Mouse (Mus musculus): Measurements from ENCODE around the gene Ctr9. TPM values are rescaled to one million over a fixed set of nuclear protein-coding genes. Genes with fewer than 3 reads are reported as not detected.

Gene Ctr9
- polyA plus RNA-seq, 1 experiment from 2014 or later, result 33.3 TPM

- Histone ChIP-seq H3K36me3 (ENCODE audit: inconsistent target) (peaks cover 53% of the 10 kb centered on the region), H3K79me2 (ENCODE audit: inconsistent target) (no peaks in the 10 kb centered on the region), H3K27ac (no peak overlapping the region), H3K4me3 (ENCODE audit: inconsistent target) (no peak overlapping the region)
- WGBS (ENCODE audit: missing documents), result 97% methylated on average over 7 of the region's 7 CpGs
Measured at GRCm38 (mm10) chr7:111069439-111070166, 40.9 kb downstream of the Ctr9 start.

GRCm38 (mm10) chr7:111070167-111070496, 41.4 kb downstream of the Ctr9 start:
- no peaks in the 10 kb centered on the region for H3K79me2 ChIP-seq (ENCODE audit: inconsistent target)
- peaks cover 58% of the 10 kb centered on the region for H3K36me3 ChIP-seq (ENCODE audit: inconsistent target)
- no peak overlapping the region for H3K27ac ChIP-seq
- 100% methylated on average over 2 of the region's 2 CpGs for WGBS (ENCODE audit: missing documents)
- H3K4me3 ChIP-seq (ENCODE audit: inconsistent target), result no peak overlapping the region

GRCm38 (mm10) chr7:111072410-111072809, 43.7 kb downstream of the Ctr9 start:
- Histone ChIP-seq H3K36me3 (ENCODE audit: inconsistent target) (peaks cover 81% of the 10 kb centered on the region), H3K27ac (no peak overlapping the region), H3K4me3 (ENCODE audit: inconsistent target) (no peak overlapping the region), H3K79me2 (ENCODE audit: inconsistent target) (peaks cover 18% of the 10 kb centered on the region)
- 54% methylated on average over 4 of the region's 4 CpGs for WGBS (ENCODE audit: missing documents)

- Histone ChIP-seq H3K79me2 (ENCODE audit: inconsistent target) (peaks cover 47% of the 10 kb centered on the region), H3K36me3 (ENCODE audit: inconsistent target) (peaks cover 93% of the 10 kb centered on the region), H3K27ac (no peak overlapping the region), H3K4me3 (ENCODE audit: inconsistent target) (no peak overlapping the region)
- 100% methylated on average over 4 of the region's 4 CpGs for WGBS (ENCODE audit: missing documents)
Measured at GRCm38 (mm10) chr7:111075288-111075687, 46.5 kb downstream of the Ctr9 start.

- Histone ChIP-seq H3K4me3 (ENCODE audit: inconsistent target) (no peak overlapping the region), H3K27ac (no peak overlapping the region), H3K36me3 (ENCODE audit: inconsistent target) (peaks cover 76% of the 10 kb centered on the region), H3K79me2 (ENCODE audit: inconsistent target) (peaks cover 64% of the 10 kb centered on the region)
- 94% methylated on average over 4 of the region's 4 CpGs for WGBS (ENCODE audit: missing documents)
Measured at GRCm38 (mm10) chr7:111078271-111078670, 49.5 kb downstream of the Ctr9 start.

- H3K79me2 ChIP-seq (ENCODE audit: inconsistent target), result peaks cover 64% of the 10 kb centered on the region
- H3K36me3 ChIP-seq (ENCODE audit: inconsistent target), result peaks cover 58% of the 10 kb centered on the region
- 54% methylated on average over 8 of the region's 8 CpGs for WGBS (ENCODE audit: missing documents)
- no peak overlapping the region for H3K4me3 ChIP-seq (ENCODE audit: inconsistent target)
- H3K27ac ChIP-seq, result no peak overlapping the region
Measured at GRCm38 (mm10) chr7:111080026-111080425, 51.3 kb downstream of the Ctr9 start.

GRCm38 (mm10) chr7:111080876-111081275, 52.1 kb downstream of the Ctr9 start:
- 48% methylated on average over 3 of the region's 3 CpGs for WGBS (ENCODE audit: missing documents)

GRCm38 (mm10) chr7:111082043-111082821, 53.5 kb downstream of the Ctr9 start:
- peaks cover 36% of the 10 kb centered on the region for H3K36me3 ChIP-seq (ENCODE audit: inconsistent target)
- H3K4me3 ChIP-seq (ENCODE audit: inconsistent target), result peak overlapping the region; percentile 92
- peak overlapping the region; percentile 81 for H3K27ac ChIP-seq
- peaks cover 48% of the 10 kb centered on the region for H3K79me2 ChIP-seq (ENCODE audit: inconsistent target)
- under 1% methylated on average over 75 of the region's 83 CpGs for WGBS (ENCODE audit: missing documents)

More at GRCm38 (mm10) chr7:111080876-111081275, 52.1 kb downstream of the Ctr9 start:
- H3K4me3 ChIP-seq (ENCODE audit: inconsistent target), result peak overlapping the region; percentile 92
- peaks cover 50% of the 10 kb centered on the region for H3K36me3 ChIP-seq (ENCODE audit: inconsistent target)
- no peak overlapping the region for H3K27ac ChIP-seq
- peaks cover 60% of the 10 kb centered on the region for H3K79me2 ChIP-seq (ENCODE audit: inconsistent target)

- WGBS (ENCODE audit: missing documents), result 2% methylated on average over 61 of the region's 70 CpGs
- H3K4me3 ChIP-seq (ENCODE audit: inconsistent target), result peak within 1 kb of the TSS; percentile 92
- peaks cover 39% of the 10 kb centered on the region for H3K79me2 ChIP-seq (ENCODE audit: inconsistent target)
- peak within 1 kb of the TSS; percentile 81 for H3K27ac ChIP-seq
- H3K36me3 ChIP-seq (ENCODE audit: inconsistent target), result peaks cover 28% of the 10 kb centered on the region
Measured at GRCm38 (mm10) chr7:111082822-111083732, 54.3 kb downstream of the Ctr9 start, which contains the start of gene Eif4g2. Eif4g2 (minus strand) TSS chr7:111083030.

- Histone ChIP-seq H3K36me3 (ENCODE audit: inconsistent target) (peaks cover 21% of the 10 kb centered on the region), H3K27ac (peak overlapping the region; percentile 78), H3K4me3 (ENCODE audit: inconsistent target) (peak overlapping the region; percentile 46), H3K79me2 (ENCODE audit: inconsistent target) (peaks cover 33% of the 10 kb centered on the region)
- WGBS (ENCODE audit: missing documents), result 11% methylated on average over 4 of the region's 4 CpGs
Measured at GRCm38 (mm10) chr7:111083733-111084120, 55.0 kb downstream of the Ctr9 start.

GRCm38 (mm10) chr7:111084443-111084842, 55.7 kb downstream of the Ctr9 start:
- H3K79me2 ChIP-seq (ENCODE audit: inconsistent target), result peaks cover 26% of the 10 kb centered on the region
- H3K4me3 ChIP-seq (ENCODE audit: inconsistent target), result no peak overlapping the region
- H3K36me3 ChIP-seq (ENCODE audit: inconsistent target), result peaks cover 14% of the 10 kb centered on the region
- WGBS (ENCODE audit: missing documents), result 21% methylated on average over 2 of the region's 2 CpGs
- peak overlapping the region; percentile 78 for H3K27ac ChIP-seq

- Histone ChIP-seq H3K36me3 (ENCODE audit: inconsistent target) (peaks cover 8% of the 10 kb centered on the region; the same call in 1 of the 2 replicates), H3K4me3 (ENCODE audit: inconsistent target) (no peak overlapping the region), H3K79me2 (ENCODE audit: inconsistent target) (peaks cover 18% of the 10 kb centered on the region), H3K27ac (no peak overlapping the region)
Measured at GRCm38 (mm10) chr7:111085153-111085552, 56.4 kb downstream of the Ctr9 start.

GRCm38 (mm10) chr7:111095169-111095568, 66.4 kb downstream of the Ctr9 start:
- Histone ChIP-seq H3K27ac (no peak overlapping the region), H3K4me3 (ENCODE audit: inconsistent target) (no peak overlapping the region), H3K36me3 (ENCODE audit: inconsistent target) (no peaks in the 10 kb centered on the region), H3K79me2 (ENCODE audit: inconsistent target) (no peaks in the 10 kb centered on the region)
- 38% methylated on average over 2 of the region's 2 CpGs for WGBS (ENCODE audit: missing documents)

GRCm38 (mm10) chr7:111098196-111098595, 69.4 kb downstream of the Ctr9 start:
- no peak overlapping the region for H3K27ac ChIP-seq
- 89% methylated on average over 1 of the region's 1 CpGs for WGBS (ENCODE audit: missing documents)

More at GRCm38 (mm10) chr7:111098196-111098595, 69.4 kb downstream of the Ctr9 start:
- Histone ChIP-seq H3K79me2 (ENCODE audit: inconsistent target) (no peaks in the 10 kb centered on the region), H3K4me3 (ENCODE audit: inconsistent target) (no peak overlapping the region), H3K36me3 (ENCODE audit: inconsistent target) (no peaks in the 10 kb centered on the region)
